Mouse (Mus musculus): ENCODE data around the gene Spaca5. TPM values are rescaled to one million over a fixed set of nuclear protein-coding genes. Genes with fewer than 3 reads are reported as not detected.

Spaca5 gene
- polyA plus RNA-seq (2017; shearing (Covaris generic)) = not detected

GRCm38 (mm10) chrX:21068106-21068505, at the start of gene Spaca5:
Spaca5 (plus strand) TSS chrX:21068406.

GRCm38 (mm10) chrX:21061866-21062543, 6.2 kb upstream of the Spaca5 start, which contains the start of gene Zfp182:
Zfp182 (minus strand) TSS chrX:21062316.

GRCm38 (mm10) chrX:21088983-21089866, 21.0 kb downstream of the Spaca5 start, which contains the start of gene Zfp300:
Zfp300 (minus strand) TSS chrX:21089527.

GRCm38 (mm10) chrX:21115520-21115919, 47.3 kb downstream of the Spaca5 start, which contains the start of gene Ssxa1:
Ssxa1 (plus strand) TSS chrX:21115820.

Other genes with a start within 250 kb of the Spaca5 start
- gene Timp1, start 198.2 kb upstream of the Spaca5 start, polyA plus RNA-seq (2017; shearing (Covaris generic)) = 1 to 10 TPM in 1 of 2 experiments, under 1 TPM in 1; 0.74 to 1.0 TPM
- under 1 TPM; 0.06 to 0.56 TPM for gene Syn1, start 147.4 kb upstream of the Spaca5 start, polyA plus RNA-seq (2017; shearing (Covaris generic))
- 10 to 100 TPM in 1 of 2 experiments, 1 to 10 TPM in 1; 1.3 to 11.3 TPM for gene Cfp, start 136.9 kb upstream of the Spaca5 start, polyA plus RNA-seq (2017; shearing (Covaris generic))
- 10 to 100 TPM in 1 of 2 experiments, 1 to 10 TPM in 1; 9.6 to 10.4 TPM for gene Elk1, start 117.8 kb upstream of the Spaca5 start, polyA plus RNA-seq (2017; shearing (Covaris generic))
- 10 to 100 TPM; 37.5 to 38.0 TPM for gene Uxt, start 106.4 kb upstream of the Spaca5 start, polyA plus RNA-seq (2017; shearing (Covaris generic))
- 10 to 100 TPM; 10.2 to 13.3 TPM for gene Zfp182, start 6.1 kb upstream of the Spaca5 start, polyA plus RNA-seq (2017; shearing (Covaris generic))
- gene Zfp300, start 21.1 kb downstream of the Spaca5 start, polyA plus RNA-seq (2017; shearing (Covaris generic)) = 1 to 10 TPM; 1.5 to 3.7 TPM
- not detected for gene Ssxa1, start 47.4 kb downstream of the Spaca5 start, polyA plus RNA-seq (2017; shearing (Covaris generic))
- not detected for gene Gm21876, start 107.2 kb downstream of the Spaca5 start, polyA plus RNA-seq (2017; shearing (Covaris generic))

Data from inflammation-experienced regulatory T-cells (primary cell).